Mouse (Mus musculus) liver, adult 2 months (tissue): ENCODE measurements around the gene Cdk12.

ENCODE experiments used
- CTCF ChIP-seq: fragments of 200-500 bp; IDR thresholded peaks from 2 replicates; pipeline ENCODE4 v1.5.1; 2011; ENCODE audit warnings: low read depth, low read length, control low read depth
- POLR2A ChIP-seq: fragments of 200-500 bp; IDR thresholded peaks from 2 replicates; pipeline ENCODE4 v1.6.1; 2011; ENCODE audit warnings: low read length, control low read depth; ENCODE audit not compliant: insufficient read depth; ENCODE audit errors: extremely low read depth

DNA sequence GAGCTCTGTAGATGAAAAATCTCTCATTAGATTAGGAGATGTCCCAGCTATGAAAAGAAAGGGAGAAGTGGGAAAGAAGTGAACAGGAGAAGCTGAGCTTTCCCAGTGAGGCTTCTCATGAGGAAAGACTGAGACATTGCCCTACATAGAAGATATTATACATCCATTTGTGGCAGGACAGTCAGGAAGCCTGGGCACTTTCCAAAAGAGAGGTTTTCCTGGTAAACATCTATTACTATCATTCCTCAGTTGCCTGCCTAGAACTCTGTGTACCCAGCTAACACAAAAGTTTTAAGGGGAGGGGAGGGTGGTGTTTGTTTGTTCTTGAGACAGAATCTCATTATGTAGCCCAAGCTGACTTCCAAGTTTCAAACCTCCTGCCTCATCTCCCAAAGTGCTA lies 67.6 kb downstream of the Cdk12 start:
- TF ChIP-seq POLR2A = no peak
- no peak for TF ChIP-seq CTCF
